Mouse (Mus musculus) E14TG2a.4 (cell line): ENCODE data around the gene Dmrta2.

Experiments
- CTCF ChIP-seq: conservative IDR thresholded peaks from 2 replicates; pipeline ENCODE4 v1.5.1; 2014; ENCODE audit warnings: low read length
- NANOG ChIP-seq: IDR thresholded peaks from 2 replicates; pipeline ENCODE4 v1.6.1; 2014; ENCODE audit warnings: borderline replicate concordance, low read length, mixed read lengths

DNA sequence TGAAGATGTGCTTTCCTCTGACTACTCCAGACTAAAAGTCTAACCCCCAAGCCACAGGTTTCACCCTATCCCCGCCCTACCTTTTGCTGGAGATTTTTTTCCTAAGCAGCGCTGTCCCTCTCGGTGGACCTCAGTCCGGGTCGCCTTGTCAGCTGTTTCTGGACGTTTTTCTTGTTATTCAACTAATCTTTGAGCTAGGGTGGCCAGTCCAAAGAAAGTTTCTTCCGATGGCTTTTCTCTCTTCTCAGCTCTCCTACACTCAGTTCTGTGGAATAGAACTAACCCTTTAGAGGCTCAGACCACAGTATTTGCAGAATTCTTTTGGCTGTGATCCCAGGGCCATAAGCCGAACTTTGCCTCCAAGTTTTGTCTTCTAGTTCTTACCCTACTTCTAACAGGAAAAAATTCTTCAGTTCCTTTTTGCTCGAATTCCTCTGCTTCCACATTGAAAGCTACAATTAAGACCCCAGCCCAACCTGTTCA lies 1.0 kb downstream of the Dmrta2 start:
- TF ChIP-seq NANOG (no peak), CTCF (no peak)
